Mouse (Mus musculus) liver, embryonic 16.5 days (tissue): ENCODE measurements around the gene Opa3. TPM values are rescaled to one million over a fixed set of nuclear protein-coding genes. Genes with fewer than 3 reads are reported as not detected.

Source experiments
- ATAC-seq: fragments of 200-750 bp; cut with Nextera tagmentation; 2 replicates; pipeline ENCODE4 v1.8.0; 2017; ENCODE audit warnings: low read depth, mild to moderate bottlenecking, moderate number of reproducible peaks, moderate library complexity
- H3K27ac ChIP-seq: fragments of 300-500 bp; sonication (generic); 2 replicates; pipeline ENCODE4 v1.5.1; 2014; ENCODE audit warnings: mild to moderate bottlenecking, low read length
- H3K27me3 ChIP-seq: fragments of 300-500 bp; sonication (generic); 2 replicates; pipeline ENCODE4 v1.6.1; 2014; ENCODE audit warnings: low read depth, low read length, mixed read lengths; ENCODE audit not compliant: control insufficient read depth, insufficient read depth
- H3K36me3 ChIP-seq: fragments of 300-500 bp; sonication (generic); 2 replicates; pipeline ENCODE4 v1.6.1; 2014; ENCODE audit warnings: mild to moderate bottlenecking; ENCODE audit not compliant: control insufficient read depth, insufficient read depth
- H3K4me1 ChIP-seq: fragments of 300-500 bp; sonication (generic); 2 replicates; pipeline ENCODE4 v1.6.1; 2014; ENCODE audit warnings: low read depth, low read length, mixed read lengths; ENCODE audit not compliant: control insufficient read depth
- H3K4me2 ChIP-seq: fragments of 300-500 bp; sonication (generic); 2 replicates; pipeline ENCODE4 v1.6.1; 2014; ENCODE audit warnings: low read depth, low read length, mixed read lengths
- H3K4me3 ChIP-seq: fragments of 300-500 bp; sonication (generic); 2 replicates; pipeline ENCODE4 v1.5.1; 2014; ENCODE audit warnings: low read depth, mild to moderate bottlenecking, low read length
- H3K9ac ChIP-seq: fragments of 300-500 bp; sonication (generic); 2 replicates; pipeline ENCODE4 v1.6.1; 2014; ENCODE audit warnings: low read depth, low read length
- H3K9me3 ChIP-seq: fragments of 300-500 bp; sonication (generic); replicated peaks from 2 replicates; pipeline ENCODE4 v1.6.1; 2016; ENCODE audit warnings: low read length; ENCODE audit not compliant: control insufficient read depth
- WGBS: fragments of 180-500 bp; shearing (Covaris S2); extraction: QIAGEN DNeasy Blood & Tissue Kit; methylation state at CpG from one replicate; pipeline ENCODE4 v1.1.7; 2014; ENCODE audit not compliant: insufficient replicate concordance; 5-methylcytosine and 5-hydroxymethylcytosine counted together
- polyA plus RNA-seq: library from polyadenylated mRNA; unstranded; fragments of >200 nt; fragmentation: Nextera tagmentation; extraction: Ambion mirVana; gene quantifications from 2 replicates; pipeline ENCODE4 v1.2.1, GENCODE M21; 2015

Gene Opa3
- polyA plus RNA-seq, 1 experiment from 2014 or later: 14.3 TPM

DNA sequence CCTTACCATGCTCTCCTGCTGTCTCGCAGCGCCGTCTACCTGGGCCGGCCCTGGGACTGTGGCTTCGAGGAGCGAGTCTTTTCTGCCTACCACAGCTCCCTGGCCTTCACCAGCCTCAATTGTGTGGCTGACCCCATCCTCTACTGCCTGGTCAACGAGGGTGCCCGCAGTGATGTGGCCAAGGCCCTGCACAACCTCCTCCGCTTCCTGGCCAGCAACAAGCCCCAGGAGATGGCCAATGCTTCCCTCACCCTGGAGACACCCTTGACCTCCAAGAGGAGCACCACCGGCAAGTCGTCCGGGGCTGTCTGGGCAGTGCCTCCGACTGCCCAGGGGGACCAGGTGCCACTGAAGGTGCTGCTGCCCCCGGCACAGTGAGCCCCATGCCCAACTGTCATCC lies 5.3 kb upstream of the Opa3 start:
- no peak overlapping the region for H3K27ac ChIP-seq
- no peak overlapping the region for H3K4me3 ChIP-seq
- H3K36me3 ChIP-seq: no peaks in the 10 kb centered on the region
- 86% methylated on average over 14 of the region's 14 CpGs for WGBS
- H3K4me2 ChIP-seq: no peak overlapping the region
- H3K9ac ChIP-seq: no peak overlapping the region
- H3K4me1 ChIP-seq: peaks cover 36% of the 10 kb centered on the region
- ATAC-seq: no peak
- no peaks in the 10 kb centered on the region for H3K9me3 ChIP-seq
- H3K27me3 ChIP-seq: 0 out of 2 replicates have a peak, but pooled peaks cover 4% of the 10 kb centered on the region

DNA sequence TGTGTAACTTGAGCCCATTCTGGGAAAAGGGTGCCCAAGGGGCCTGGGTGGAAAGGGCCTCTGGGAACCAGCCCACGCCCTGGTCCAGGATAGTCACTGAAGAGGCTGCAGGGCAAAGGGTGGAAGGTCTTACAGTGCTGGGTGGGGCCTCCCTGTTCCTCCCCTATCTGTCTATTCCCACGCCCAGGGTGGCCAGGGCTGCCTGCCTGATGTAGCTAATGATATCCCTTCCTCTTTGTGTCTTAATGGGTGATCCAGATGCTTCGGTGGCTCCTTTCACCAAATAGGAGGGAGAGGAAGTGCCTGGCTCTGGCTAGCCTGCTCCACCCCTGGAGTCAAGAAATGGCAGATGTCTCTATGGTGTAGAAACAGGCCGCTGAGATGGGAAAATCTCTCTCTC lies 3.2 kb upstream of the Opa3 start:
- H3K27me3 ChIP-seq: no peaks in the 10 kb centered on the region
- peak; percentile 9 for ATAC-seq
- peak overlapping the region; percentile 41 for H3K4me2 ChIP-seq
- no peaks in the 10 kb centered on the region for H3K36me3 ChIP-seq
- H3K4me3 ChIP-seq: 0 out of 2 replicates have a peak overlapping the region, but pooled peaks have one; percentile 7
- no peaks in the 10 kb centered on the region for H3K9me3 ChIP-seq
- peak overlapping the region; percentile 65 for H3K27ac ChIP-seq
- peak overlapping the region; percentile 32 for H3K9ac ChIP-seq
- WGBS: 31% methylated on average over 4 of the region's 4 CpGs
- peaks cover 44% of the 10 kb centered on the region for H3K4me1 ChIP-seq

- peak overlapping the region; percentile 100 for H3K27ac ChIP-seq
- H3K36me3 ChIP-seq: no peaks in the 10 kb centered on the region; the same call in 1 of the 2 replicates
- H3K27me3 ChIP-seq: no peaks in the 10 kb centered on the region
- peak overlapping the region; percentile 85 for H3K9ac ChIP-seq
- H3K9me3 ChIP-seq: no peaks in the 10 kb centered on the region
- peak overlapping the region; percentile 88 for H3K4me2 ChIP-seq
- ATAC-seq: no peak
- WGBS: 12% methylated on average over 20 of the region's 20 CpGs
- peak overlapping the region; percentile 77 for H3K4me3 ChIP-seq
- peaks cover 52% of the 10 kb centered on the region for H3K4me1 ChIP-seq
Observed at GRCm38 (mm10) chr7:19226817-19227797, 1.0 kb upstream of the Opa3 start.

DNA sequence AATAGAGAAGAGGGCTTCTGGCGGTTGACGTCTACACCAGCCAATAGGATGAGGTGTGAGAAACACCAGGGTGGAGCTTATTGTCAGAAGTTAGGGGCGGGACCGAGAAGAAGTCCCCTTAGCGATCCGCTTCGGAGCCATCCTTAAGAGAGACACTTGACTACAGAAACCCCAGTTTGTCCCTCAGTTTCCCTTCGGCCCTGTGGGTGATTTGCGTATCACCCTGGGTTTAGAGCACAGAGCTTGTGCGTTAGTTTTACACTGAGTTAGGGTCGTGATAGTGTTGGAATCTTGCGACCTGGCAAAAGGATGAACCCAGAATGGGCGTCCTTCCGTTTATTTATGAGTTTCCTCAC lies 637 bp downstream of the Opa3 start:
- H3K4me1 ChIP-seq: peaks cover 48% of the 10 kb centered on the region
- no peaks in the 10 kb centered on the region; the same call in 1 of the 2 replicates for H3K36me3 ChIP-seq
- 0% methylated on average over 14 of the region's 14 CpGs for WGBS
- H3K27ac ChIP-seq: peak overlapping the region; percentile 93
- H3K4me3 ChIP-seq: peak overlapping the region; percentile 77
- no peaks in the 10 kb centered on the region for H3K27me3 ChIP-seq
- peak overlapping the region; percentile 85 for H3K9ac ChIP-seq
- no peaks in the 10 kb centered on the region for H3K9me3 ChIP-seq
- no peak for ATAC-seq
- H3K4me2 ChIP-seq: peak overlapping the region; percentile 78

- 24% methylated on average over 5 of the region's 5 CpGs for WGBS
- H3K36me3 ChIP-seq: peaks cover 3% of the 10 kb centered on the region; the same call in 1 of the 2 replicates
- peaks cover 41% of the 10 kb centered on the region for H3K4me1 ChIP-seq
- no peaks in the 10 kb centered on the region for H3K27me3 ChIP-seq
- H3K9ac ChIP-seq: peak overlapping the region; percentile 85
- H3K9me3 ChIP-seq: no peaks in the 10 kb centered on the region
- peak overlapping the region; percentile 93 for H3K27ac ChIP-seq
- no peak for ATAC-seq
- H3K4me2 ChIP-seq: peak overlapping the region; percentile 78
- H3K4me3 ChIP-seq: peak overlapping the region; percentile 77
Observed at GRCm38 (mm10) chr7:19229404-19229803, 1.3 kb downstream of the Opa3 start.

- 88% methylated on average over 2 of the region's 2 CpGs for WGBS
- no peak for ATAC-seq
- Histone ChIP-seq H3K36me3 (peaks cover 3% of the 10 kb centered on the region; the same call in 1 of the 2 replicates), H3K4me2 (peak overlapping the region; percentile 78), H3K9ac (no peak overlapping the region), H3K27me3 (no peaks in the 10 kb centered on the region), H3K4me1 (peaks cover 39% of the 10 kb centered on the region), H3K27ac (no peak overlapping the region), H3K4me3 (no peak overlapping the region; the same call in 1 of the 2 replicates), H3K9me3 (no peaks in the 10 kb centered on the region)
Observed at GRCm38 (mm10) chr7:19230041-19230580, 2.0 kb downstream of the Opa3 start.

- ATAC-seq: no peak
- WGBS: 87% methylated on average over 5 of the region's 5 CpGs
- no peak overlapping the region for H3K4me3 ChIP-seq
- no peaks in the 10 kb centered on the region for H3K9me3 ChIP-seq
- no peak overlapping the region for H3K27ac ChIP-seq
- H3K9ac ChIP-seq: no peak overlapping the region
- H3K27me3 ChIP-seq: no peaks in the 10 kb centered on the region
- peaks cover 3% of the 10 kb centered on the region; the same call in 1 of the 2 replicates for H3K36me3 ChIP-seq
- H3K4me2 ChIP-seq: no peak overlapping the region
- peaks cover 39% of the 10 kb centered on the region for H3K4me1 ChIP-seq
Observed at GRCm38 (mm10) chr7:19230899-19231298, 2.8 kb downstream of the Opa3 start.

DNA sequence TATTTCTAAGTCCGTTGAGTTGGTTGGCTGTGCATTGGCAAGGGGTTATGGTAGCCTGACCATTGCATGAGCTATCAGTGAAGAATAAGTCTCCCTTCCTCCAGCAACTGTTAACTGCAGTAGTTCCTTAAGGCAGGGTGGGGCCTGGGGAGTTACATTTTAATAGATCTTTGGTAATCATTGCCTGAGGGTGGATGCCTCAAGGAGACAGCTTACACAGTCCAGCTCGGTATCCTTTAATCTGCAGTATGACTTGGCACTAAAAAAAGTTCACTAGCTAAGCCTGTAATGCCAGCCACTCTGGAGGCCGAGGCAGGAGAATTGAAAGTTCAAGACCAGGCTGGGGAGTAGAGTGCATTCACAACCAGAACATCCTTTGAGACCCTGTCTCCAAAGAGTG lies 3.7 kb downstream of the Opa3 start:
- 62% methylated on average over 3 of the region's 3 CpGs for WGBS

DNA sequence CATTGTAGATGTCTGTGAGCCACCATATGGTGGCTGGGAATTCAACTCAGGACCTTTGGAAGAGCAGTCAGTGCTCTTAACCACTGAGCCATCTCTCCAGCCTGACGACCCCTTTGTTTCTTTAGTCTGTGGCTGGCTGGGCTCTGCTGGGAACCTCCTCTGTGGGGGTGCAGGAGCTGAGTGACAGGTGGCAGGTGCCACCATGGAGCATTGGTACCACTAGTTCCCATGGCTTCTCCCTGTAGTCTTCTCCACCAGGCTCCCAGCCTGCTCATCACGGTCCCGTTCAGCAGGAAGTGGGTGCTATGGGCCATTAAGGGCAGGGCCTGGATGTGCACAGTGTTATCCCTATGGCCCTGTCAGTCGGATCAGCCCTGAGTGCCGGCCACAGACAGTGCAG lies 6.5 kb downstream of the Opa3 start:
- H3K9me3 ChIP-seq: no peaks in the 10 kb centered on the region
- H3K36me3 ChIP-seq: peaks cover 3% of the 10 kb centered on the region; the same call in 1 of the 2 replicates
- peaks cover 53% of the 10 kb centered on the region for H3K4me1 ChIP-seq
- no peak for ATAC-seq
- WGBS: 66% methylated on average over 5 of the region's 5 CpGs
- no peak overlapping the region for H3K4me2 ChIP-seq
- no peaks in the 10 kb centered on the region for H3K27me3 ChIP-seq
- H3K4me3 ChIP-seq: no peak overlapping the region
- no peak overlapping the region for H3K27ac ChIP-seq
- no peak overlapping the region for H3K9ac ChIP-seq

More for the DNA sequence above, 3.7 kb downstream of the Opa3 start:
- Histone ChIP-seq H3K36me3 (peaks cover 3% of the 10 kb centered on the region; the same call in 1 of the 2 replicates), H3K4me2 (no peak overlapping the region), H3K27ac (no peak overlapping the region), H3K9me3 (no peaks in the 10 kb centered on the region), H3K27me3 (no peaks in the 10 kb centered on the region), H3K4me3 (no peak overlapping the region), H3K4me1 (peaks cover 42% of the 10 kb centered on the region), H3K9ac (no peak overlapping the region)
- no peak for ATAC-seq
